Mouse (Mus musculus): Measurements from ENCODE around the gene Arhgap31.

- TF ChIP-seq POLR2A (IDR thresholded peaks at IDR 0.05; ENCODE audit: borderline replicate concordance, low read depth, low read length), result no peak
- TF ChIP-seq CTCF (IDR thresholded peaks at IDR 0.05; ENCODE audit: low read depth, low read length), result no peak
These were observed 99.4 kb downstream of the Arhgap31 start for GRCm38 (mm10) chr16:38613646-38614045.
